Mouse (Mus musculus): ENCODE data around the gene Kcnma1. TPM values are rescaled to one million over a fixed set of nuclear protein-coding genes. Genes with fewer than 3 reads are reported as not detected.

Gene Kcnma1
- polyA plus RNA-seq, 1 experiment from 2014 or later: 19.5 TPM

DNA sequence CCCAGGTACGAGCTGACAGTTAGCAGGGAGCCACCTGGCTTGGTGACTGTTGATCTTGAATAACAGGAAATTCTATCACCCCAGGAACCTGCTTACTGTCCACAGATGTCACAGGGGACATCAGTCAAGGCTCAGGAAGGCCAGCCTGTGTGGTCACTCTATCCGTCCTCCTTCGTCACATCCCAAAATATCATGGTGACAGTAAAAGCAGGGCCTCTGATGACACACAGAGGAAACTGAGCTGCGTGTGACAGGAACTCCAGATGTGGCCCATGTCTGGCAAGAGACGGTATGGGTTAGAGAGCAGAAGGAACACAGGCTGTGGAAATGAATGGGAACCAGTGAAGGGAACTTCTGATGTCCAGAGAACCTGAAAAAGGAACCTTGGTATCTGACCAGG is 174.7 kb downstream of the Kcnma1 start:
- H3K4me3 ChIP-seq: no peak overlapping the region
- H3K4me2 ChIP-seq: no peak overlapping the region
- no peaks in the 10 kb centered on the region for H3K9me3 ChIP-seq
- H3K27me3 ChIP-seq (replicated peaks): no peaks in the 10 kb centered on the region
- peaks cover 4% of the 10 kb centered on the region for H3K4me1 ChIP-seq
- H3K9ac ChIP-seq: no peak overlapping the region
- H3K27ac ChIP-seq: no peak overlapping the region
- WGBS: 84% methylated on average over 5 of the region's 5 CpGs
- no peaks in the 10 kb centered on the region for H3K36me3 ChIP-seq (replicated peaks)
- no peak for ATAC-seq (replicated peaks)

DNA sequence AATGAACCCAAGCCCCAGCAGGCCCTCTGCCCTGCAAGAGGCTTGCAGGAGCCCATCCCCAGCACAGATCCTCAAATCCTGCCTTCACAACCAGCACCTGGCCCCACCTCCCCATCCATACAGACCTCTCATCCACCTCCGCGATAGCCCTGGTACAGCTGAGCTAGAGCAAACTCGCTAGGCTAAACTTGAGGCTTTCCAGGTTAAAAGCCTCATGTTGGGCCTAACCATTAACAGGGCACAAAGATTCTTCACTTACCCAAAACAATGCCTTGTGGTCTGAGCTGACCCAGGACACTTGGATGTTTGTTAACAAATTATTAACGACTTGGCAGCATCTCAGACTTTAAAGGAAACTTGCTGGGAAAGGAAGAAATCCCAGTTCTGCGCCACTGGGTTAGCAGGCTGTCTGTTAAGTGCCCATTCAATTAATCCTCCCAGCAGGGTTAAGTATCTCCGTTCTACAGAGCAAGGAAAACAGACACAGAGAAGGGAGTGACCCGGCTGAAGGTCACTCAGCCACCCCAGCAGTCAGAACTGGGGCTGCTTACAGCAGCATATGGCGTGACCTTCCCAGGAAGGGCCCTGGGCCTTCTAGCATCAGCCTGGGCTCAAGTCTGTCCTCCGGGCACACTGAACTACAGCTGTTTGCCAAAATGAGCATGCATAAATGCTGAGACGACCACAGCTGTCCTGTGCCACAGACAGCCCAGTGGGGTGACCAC is 178.7 kb downstream of the Kcnma1 start:
- 23% methylated on average over 10 of the region's 10 CpGs for WGBS
- Histone ChIP-seq H3K9ac (no peak overlapping the region), H3K27ac (no peak overlapping the region), H3K9me3 (no peaks in the 10 kb centered on the region), H3K36me3 (replicated peaks) (no peaks in the 10 kb centered on the region), H3K27me3 (replicated peaks) (no peaks in the 10 kb centered on the region), H3K4me3 (no peak overlapping the region), H3K4me1 (peaks cover 14% of the 10 kb centered on the region), H3K4me2 (no peak overlapping the region)
- ATAC-seq (replicated peaks): no peak

- 0 out of 2 replicates have a peak, but pooled peaks have one; percentile 24 for ATAC-seq (replicated peaks)
- no peak overlapping the region for H3K9ac ChIP-seq
- peak overlapping the region; percentile 45 for H3K27ac ChIP-seq
- H3K9me3 ChIP-seq: no peaks in the 10 kb centered on the region
- peaks cover 17% of the 10 kb centered on the region for H3K4me1 ChIP-seq
- no peak overlapping the region for H3K4me2 ChIP-seq
- H3K36me3 ChIP-seq (replicated peaks): no peaks in the 10 kb centered on the region
- no peak overlapping the region for H3K4me3 ChIP-seq
- H3K27me3 ChIP-seq (replicated peaks): no peaks in the 10 kb centered on the region
- WGBS: 19% methylated on average over 5 of the region's 5 CpGs
These were observed 183.0 kb downstream of the Kcnma1 start for GRCm38 (mm10) chr14:23831284-23831683.

GRCm38 (mm10) chr14:23830316-23830715 is 184.0 kb downstream of the Kcnma1 start:
- peaks cover 13% of the 10 kb centered on the region for H3K4me1 ChIP-seq
- H3K27me3 ChIP-seq (replicated peaks): no peaks in the 10 kb centered on the region
- ATAC-seq (replicated peaks): no peak
- H3K9ac ChIP-seq: no peak overlapping the region
- peak overlapping the region; percentile 45 for H3K27ac ChIP-seq
- no peak overlapping the region for H3K4me2 ChIP-seq
- H3K9me3 ChIP-seq: no peaks in the 10 kb centered on the region
- H3K4me3 ChIP-seq: no peak overlapping the region
- H3K36me3 ChIP-seq (replicated peaks): no peaks in the 10 kb centered on the region
- 41% methylated on average over 4 of the region's 4 CpGs for WGBS

DNA sequence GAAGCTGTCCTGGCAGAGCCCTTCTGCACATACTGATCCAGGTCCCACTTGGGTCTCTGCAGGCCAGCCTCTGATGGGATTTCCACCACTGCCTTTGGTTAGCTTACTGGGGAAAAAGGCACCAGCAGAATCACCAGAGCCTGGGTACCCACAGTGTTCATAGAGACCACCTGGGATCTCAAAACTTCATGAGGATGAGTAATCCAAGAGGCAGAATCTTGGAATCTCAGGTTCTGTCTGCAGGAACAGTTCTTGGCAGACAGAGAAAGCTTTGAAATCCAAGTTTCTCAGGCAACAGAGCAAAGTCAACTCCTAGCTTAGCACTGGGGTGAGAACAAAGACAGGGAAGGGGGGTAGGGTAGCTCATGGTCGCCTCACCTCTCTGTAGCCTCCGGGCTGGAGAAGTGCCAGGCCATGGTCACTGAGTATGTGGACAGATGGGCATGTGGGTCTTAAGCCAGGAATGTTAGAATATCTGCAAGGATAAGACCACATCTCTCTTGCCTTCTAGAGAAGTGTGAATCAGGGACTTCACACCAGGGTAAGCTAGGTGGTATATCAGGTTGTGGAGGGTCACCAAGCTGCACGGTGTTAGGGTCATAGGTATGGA is 185.5 kb downstream of the Kcnma1 start:
- H3K4me2 ChIP-seq: no peak overlapping the region
- H3K9ac ChIP-seq: no peak overlapping the region
- peaks cover 13% of the 10 kb centered on the region for H3K4me1 ChIP-seq
- 94% methylated on average over 3 of the region's 3 CpGs for WGBS
- no peaks in the 10 kb centered on the region for H3K9me3 ChIP-seq
- ATAC-seq (replicated peaks): no peak
- H3K36me3 ChIP-seq (replicated peaks): no peaks in the 10 kb centered on the region
- H3K4me3 ChIP-seq: no peak overlapping the region
- H3K27ac ChIP-seq: no peak overlapping the region
- no peaks in the 10 kb centered on the region for H3K27me3 ChIP-seq (replicated peaks)

DNA sequence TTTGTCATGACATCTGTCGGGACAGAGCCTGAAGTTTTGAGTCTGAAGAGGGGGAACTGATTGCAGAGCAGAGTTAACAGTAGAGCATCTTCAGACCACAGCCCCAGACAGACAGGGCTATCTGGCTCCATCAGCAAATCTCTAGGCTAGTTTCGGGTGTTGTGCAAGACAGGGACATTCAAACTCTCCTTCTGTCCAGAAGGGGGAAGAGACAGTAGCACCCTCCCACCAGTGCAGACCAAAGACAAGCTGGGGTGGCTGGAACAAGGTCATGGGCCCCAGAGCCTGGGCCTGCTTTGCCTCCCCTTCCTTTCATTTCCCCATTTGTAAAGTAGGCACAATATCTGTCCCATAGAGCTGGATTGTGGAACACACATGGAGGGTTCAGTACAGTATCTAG is 189.4 kb downstream of the Kcnma1 start:
- Histone ChIP-seq H3K27ac (no peak overlapping the region), H3K9ac (no peak overlapping the region), H3K36me3 (replicated peaks) (no peaks in the 10 kb centered on the region), H3K9me3 (no peaks in the 10 kb centered on the region), H3K4me3 (no peak overlapping the region), H3K4me2 (no peak overlapping the region), H3K4me1 (no peaks in the 10 kb centered on the region), H3K27me3 (replicated peaks) (no peaks in the 10 kb centered on the region)
- 72% methylated on average over 2 of the region's 2 CpGs for WGBS
- ATAC-seq (replicated peaks): no peak

GRCm38 (mm10) chr14:23824267-23824666 is 190.0 kb downstream of the Kcnma1 start:
- Histone ChIP-seq H3K9ac (no peak overlapping the region), H3K27me3 (replicated peaks) (no peaks in the 10 kb centered on the region), H3K4me2 (no peak overlapping the region), H3K9me3 (no peaks in the 10 kb centered on the region), H3K27ac (no peak overlapping the region), H3K36me3 (replicated peaks) (no peaks in the 10 kb centered on the region), H3K4me1 (no peaks in the 10 kb centered on the region), H3K4me3 (no peak overlapping the region)
- 71% methylated on average over 4 of the region's 4 CpGs for WGBS
- no peak for ATAC-seq (replicated peaks)

GRCm38 (mm10) chr14:23817585-23817984 is 196.7 kb downstream of the Kcnma1 start:
- H3K9ac ChIP-seq: no peak overlapping the region
- ATAC-seq (replicated peaks): no peak
- no peaks in the 10 kb centered on the region for H3K9me3 ChIP-seq
- H3K4me2 ChIP-seq: no peak overlapping the region
- 89% methylated on average over 3 of the region's 3 CpGs for WGBS
- no peaks in the 10 kb centered on the region for H3K4me1 ChIP-seq
- no peaks in the 10 kb centered on the region for H3K36me3 ChIP-seq (replicated peaks)
- H3K27ac ChIP-seq: no peak overlapping the region
- no peak overlapping the region for H3K4me3 ChIP-seq
- no peaks in the 10 kb centered on the region for H3K27me3 ChIP-seq (replicated peaks)

- Histone ChIP-seq H3K9me3 (no peaks in the 10 kb centered on the region), H3K27me3 (replicated peaks) (no peaks in the 10 kb centered on the region), H3K4me3 (no peak overlapping the region), H3K36me3 (replicated peaks) (no peaks in the 10 kb centered on the region), H3K4me1 (peaks cover 9% of the 10 kb centered on the region; the same call in 1 of the 2 replicates), H3K9ac (no peak overlapping the region), H3K27ac (no peak overlapping the region), H3K4me2 (no peak overlapping the region)
- no peak for ATAC-seq (replicated peaks)
- 69% methylated on average over 1 of the region's 1 CpGs for WGBS
These were observed 204.2 kb downstream of the Kcnma1 start for GRCm38 (mm10) chr14:23810081-23810480.

- H3K4me3 ChIP-seq: no peak overlapping the region
- ATAC-seq (replicated peaks): no peak
- H3K9me3 ChIP-seq: no peaks in the 10 kb centered on the region
- H3K4me1 ChIP-seq: peaks cover 11% of the 10 kb centered on the region; the same call in 1 of the 2 replicates
- H3K4me2 ChIP-seq: no peak overlapping the region
- H3K27me3 ChIP-seq (replicated peaks): no peaks in the 10 kb centered on the region
- WGBS: 71% methylated on average over 1 of the region's 1 CpGs
- H3K36me3 ChIP-seq (replicated peaks): no peaks in the 10 kb centered on the region
- H3K9ac ChIP-seq: no peak overlapping the region
- H3K27ac ChIP-seq: no peak overlapping the region
These were observed 205.2 kb downstream of the Kcnma1 start for GRCm38 (mm10) chr14:23809124-23809523.

DNA sequence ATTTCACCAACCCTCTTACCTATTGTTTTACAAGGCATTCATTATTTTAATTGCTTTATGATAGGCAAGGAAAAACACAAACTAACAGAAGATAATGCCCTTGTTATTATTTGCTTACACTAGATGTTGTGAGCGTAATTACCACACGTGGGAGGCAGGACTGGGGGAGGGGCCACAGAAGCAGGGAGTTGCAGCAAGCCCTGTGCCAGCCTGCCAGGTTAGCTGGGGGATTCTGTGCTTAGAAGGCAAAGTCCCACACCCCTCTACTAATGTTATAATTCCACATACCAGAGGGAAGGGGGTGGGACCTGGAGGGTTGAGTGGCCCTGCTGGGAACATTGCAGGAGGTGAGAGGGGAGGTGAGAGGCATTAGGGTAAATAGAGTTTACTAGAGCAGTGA is 207.9 kb downstream of the Kcnma1 start:
- 0 out of 2 replicates have a peak overlapping the region, but pooled peaks have one; percentile 14 for H3K9ac ChIP-seq
- no peaks in the 10 kb centered on the region for H3K36me3 ChIP-seq (replicated peaks)
- H3K4me3 ChIP-seq: no peak overlapping the region
- no peak overlapping the region for H3K4me2 ChIP-seq
- H3K27ac ChIP-seq: 0 out of 2 replicates have a peak overlapping the region, but pooled peaks have one; percentile 5
- peaks cover 11% of the 10 kb centered on the region; the same call in 1 of the 2 replicates for H3K4me1 ChIP-seq
- no peaks in the 10 kb centered on the region for H3K27me3 ChIP-seq (replicated peaks)
- no peak for ATAC-seq (replicated peaks)
- no peaks in the 10 kb centered on the region for H3K9me3 ChIP-seq
- 64% methylated on average over 2 of the region's 2 CpGs for WGBS

DNA sequence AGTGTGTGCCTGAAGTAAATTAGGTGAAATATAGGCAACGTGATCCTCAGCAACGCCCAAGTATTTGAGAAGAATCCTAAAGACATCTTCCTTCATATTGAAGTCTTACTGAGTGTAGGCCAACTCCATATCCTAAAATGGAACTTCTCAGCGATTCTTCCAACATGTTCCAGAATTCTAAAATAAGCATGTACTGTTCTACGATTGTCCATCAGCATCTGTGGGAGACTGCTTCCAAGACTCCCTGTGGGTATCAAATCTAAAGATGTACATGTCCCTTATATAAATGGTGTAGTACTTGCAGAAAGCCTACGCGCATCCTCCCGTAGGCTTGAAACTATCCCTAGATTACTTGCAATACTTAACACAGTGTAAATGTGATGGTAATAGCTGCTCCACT is 217.4 kb downstream of the Kcnma1 start:
- Histone ChIP-seq H3K4me3 (no peak overlapping the region), H3K27me3 (replicated peaks) (no peaks in the 10 kb centered on the region), H3K9ac (no peak overlapping the region), H3K9me3 (no peaks in the 10 kb centered on the region), H3K36me3 (replicated peaks) (no peaks in the 10 kb centered on the region), H3K27ac (no peak overlapping the region), H3K4me2 (no peak overlapping the region), H3K4me1 (no peaks in the 10 kb centered on the region)
- WGBS: 95% methylated on average over 7 of the region's 7 CpGs
- ATAC-seq (replicated peaks): no peak

GRCm38 (mm10) chr14:23792674-23793073 is 221.6 kb downstream of the Kcnma1 start:
- no peak overlapping the region for H3K4me3 ChIP-seq
- H3K27ac ChIP-seq: no peak overlapping the region
- H3K4me1 ChIP-seq: peaks cover 3% of the 10 kb centered on the region; the same call in 1 of the 2 replicates
- ATAC-seq (replicated peaks): no peak
- H3K36me3 ChIP-seq (replicated peaks): no peaks in the 10 kb centered on the region
- no peaks in the 10 kb centered on the region for H3K9me3 ChIP-seq
- H3K9ac ChIP-seq: no peak overlapping the region
- no peaks in the 10 kb centered on the region for H3K27me3 ChIP-seq (replicated peaks)
- no peak overlapping the region for H3K4me2 ChIP-seq
- 72% methylated on average over 3 of the region's 3 CpGs for WGBS
